Mouse (Mus musculus) forebrain, embryonic 10.5 days (tissue): ENCODE results near the gene Slc26a6. TPM values are rescaled to one million over a fixed set of nuclear protein-coding genes. Genes with fewer than 3 reads are reported as not detected.

ENCODE experiments used
- DNase-seq: peaks from one replicate; pipeline ENCODE4 v3.0.0-alpha.2; 2017; ENCODE audit warnings: low spot score; ENCODE audit errors: extremely low spot score
- H3K27ac ChIP-seq: fragments of 300-500 bp; sonication (generic); 2 replicates; pipeline ENCODE4 v1.5.1; 2016; ENCODE audit warnings: mild to moderate bottlenecking
- H3K27me3 ChIP-seq: fragments of 300-500 bp; sonication (generic); 2 replicates; pipeline ENCODE4 v1.6.1; 2016; ENCODE audit warnings: mild to moderate bottlenecking; ENCODE audit not compliant: poor library complexity, severe bottlenecking
- H3K36me3 ChIP-seq: fragments of 300-500 bp; sonication (generic); replicated peaks from 2 replicates; pipeline ENCODE4 v1.6.1; 2016; ENCODE audit warnings: mild to moderate bottlenecking, moderate library complexity
- H3K4me1 ChIP-seq: fragments of 300-500 bp; sonication (generic); 2 replicates; pipeline ENCODE4 v1.6.1; 2016
- H3K4me3 ChIP-seq: fragments of 300-500 bp; sonication (generic); 2 replicates; pipeline ENCODE4 v1.5.1; 2016; ENCODE audit warnings: mild to moderate bottlenecking, moderate library complexity
- H3K9me3 ChIP-seq: fragments of 300-500 bp; sonication (generic); 2 replicates; pipeline ENCODE4 v1.6.1; 2016; ENCODE audit warnings: mild to moderate bottlenecking, moderate library complexity
- WGBS: fragments of 180-500 bp; shearing (Covaris S2); methylation state at CpG from one replicate; pipeline ENCODE4 v1.1.7; 2016; 5-methylcytosine and 5-hydroxymethylcytosine counted together
- microRNA-seq: library from miRNA; unstranded; fragments of <30 nt; microRNA quantifications from one replicate; pipeline ENCODE4, GENCODE M21; 2017
- polyA plus RNA-seq: library from polyadenylated mRNA; unstranded; fragments of >200 nt; fragmentation: Nextera tagmentation; extraction: Ambion mirVana; gene quantifications from 2 replicates; pipeline ENCODE4 v1.2.1, GENCODE M21; 2016

The Slc26a6 gene
- polyA plus RNA-seq, 1 experiment from 2014 or later, result 11.6 TPM

DNA sequence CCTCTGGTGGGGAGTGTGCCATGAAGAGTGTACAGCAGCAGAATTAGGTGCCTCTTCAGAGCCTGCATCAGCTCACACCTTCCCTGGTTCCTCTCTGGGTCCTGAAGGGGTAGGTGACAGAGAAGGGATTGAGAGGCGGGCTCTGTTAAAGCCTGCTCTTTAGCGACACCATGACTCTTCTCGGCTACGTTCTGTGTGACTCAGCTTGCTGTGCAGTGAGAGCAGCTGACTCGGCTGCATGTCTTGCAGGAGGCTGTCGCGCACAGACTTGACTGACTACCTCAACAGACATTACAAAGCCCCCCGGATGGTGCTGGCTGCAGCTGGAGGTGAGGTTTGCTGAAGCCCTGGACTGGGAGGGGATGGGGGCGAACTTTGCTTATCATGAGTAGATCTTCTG lies 92.0 kb downstream of the Slc26a6 start:
- H3K4me1 ChIP-seq, result peaks cover 17% of the 10 kb centered on the region
- no peak overlapping the region for H3K4me3 ChIP-seq
- no peak overlapping the region for H3K27ac ChIP-seq
- 89% methylated on average over 9 of the region's 9 CpGs for WGBS
- H3K36me3 ChIP-seq, result peaks cover 98% of the 10 kb centered on the region
- no peaks in the 10 kb centered on the region for H3K27me3 ChIP-seq
- H3K9me3 ChIP-seq, result no peaks in the 10 kb centered on the region
- DNase-seq, result no peak

DNA sequence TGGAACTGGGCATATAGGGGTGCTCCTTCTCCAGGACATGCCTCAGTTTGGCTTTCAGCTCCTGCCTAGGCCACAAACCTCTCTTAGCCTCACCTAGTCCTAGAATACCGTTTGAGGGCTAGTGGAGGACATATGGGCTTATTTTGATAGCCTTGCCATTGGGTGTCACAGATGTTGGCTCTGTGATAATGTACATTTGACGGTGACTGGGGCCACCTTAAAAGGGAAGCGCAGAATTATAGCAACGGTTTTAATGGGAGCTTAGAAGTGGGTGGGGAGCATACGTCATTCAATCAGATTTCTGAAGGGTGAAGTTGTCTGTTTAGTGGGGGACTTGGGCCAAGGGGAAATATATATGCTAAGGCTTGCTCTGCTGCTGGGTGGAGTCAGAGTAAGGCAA lies 92.5 kb downstream of the Slc26a6 start:
- no peak overlapping the region for H3K4me3 ChIP-seq
- H3K4me1 ChIP-seq, result peaks cover 19% of the 10 kb centered on the region
- H3K27ac ChIP-seq, result no peak overlapping the region
- WGBS, result 92% methylated on average over 5 of the region's 5 CpGs
- peaks cover 98% of the 10 kb centered on the region for H3K36me3 ChIP-seq
- no peaks in the 10 kb centered on the region for H3K27me3 ChIP-seq
- DNase-seq, result no peak
- H3K9me3 ChIP-seq, result no peaks in the 10 kb centered on the region

- 82% methylated on average over 13 of the region's 13 CpGs for WGBS
- peaks cover 71% of the 10 kb centered on the region for H3K36me3 ChIP-seq
Measured at GRCm38 (mm10) chr9:108949231-108949966, 96.3 kb downstream of the Slc26a6 start.

GRCm38 (mm10) chr9:108949967-108950728 lies 97.1 kb downstream of the Slc26a6 start:
- Histone ChIP-seq H3K9me3 (no peaks in the 10 kb centered on the region), H3K4me3 (no peak overlapping the region), H3K4me1 (peaks cover 41% of the 10 kb centered on the region), H3K36me3 (peaks cover 64% of the 10 kb centered on the region), H3K27me3 (peaks cover 29% of the 10 kb centered on the region), H3K27ac (peak overlapping the region; percentile 74)
- no peak for DNase-seq
- WGBS, result 87% methylated on average over 9 of the region's 9 CpGs

More at GRCm38 (mm10) chr9:108949231-108949966, 96.3 kb downstream of the Slc26a6 start:
- Histone ChIP-seq H3K27ac (peak overlapping the region; percentile 74; the same call in 1 of the 2 replicates), H3K9me3 (no peaks in the 10 kb centered on the region), H3K4me3 (no peak overlapping the region), H3K27me3 (peaks cover 23% of the 10 kb centered on the region), H3K4me1 (peaks cover 38% of the 10 kb centered on the region)
- peak; percentile 37 for DNase-seq

GRCm38 (mm10) chr9:108953081-108953636 lies 100.1 kb downstream of the Slc26a6 start, which contains the start of gene Col7a1:
TSS of gene Col7a1 (plus strand) at chr9:108953586.
- Histone ChIP-seq H3K27ac (peak within 1 kb of the TSS; percentile 32; the same call in 1 of the 2 replicates), H3K4me3 (peak within 1 kb of the TSS; percentile 41), H3K9me3 (no peaks in the 10 kb centered on the region), H3K36me3 (peaks cover 33% of the 10 kb centered on the region), H3K27me3 (peaks cover 29% of the 10 kb centered on the region), H3K4me1 (peaks cover 44% of the 10 kb centered on the region)
- no peak for DNase-seq
- 10% methylated on average over 15 of the region's 15 CpGs for WGBS

DNA sequence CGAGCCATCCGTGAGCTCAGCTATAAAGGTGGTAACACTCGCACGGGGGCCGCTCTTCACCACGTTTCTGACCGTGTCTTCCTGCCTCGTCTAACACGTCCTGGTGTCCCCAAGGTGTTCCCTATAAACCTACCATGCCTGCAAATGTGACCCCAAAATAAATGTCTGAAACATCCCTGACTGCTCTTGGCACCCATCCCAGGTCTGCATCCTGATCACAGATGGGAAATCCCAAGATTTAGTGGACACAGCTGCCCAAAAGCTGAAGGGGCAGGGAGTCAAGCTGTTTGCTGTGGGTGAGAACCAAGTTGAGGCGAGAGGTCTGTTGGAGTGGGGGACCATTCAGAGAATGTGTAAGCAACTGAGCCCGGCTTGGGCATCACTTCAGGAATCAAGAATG lies 102.2 kb downstream of the Slc26a6 start:
- H3K4me3 ChIP-seq, result no peak overlapping the region
- peaks cover 13% of the 10 kb centered on the region for H3K36me3 ChIP-seq
- H3K27me3 ChIP-seq, result peaks cover 29% of the 10 kb centered on the region
- 94% methylated on average over 11 of the region's 11 CpGs for WGBS
- H3K9me3 ChIP-seq, result no peaks in the 10 kb centered on the region
- DNase-seq, result no peak
- no peak overlapping the region for H3K27ac ChIP-seq
- H3K4me1 ChIP-seq, result peaks cover 27% of the 10 kb centered on the region

DNA sequence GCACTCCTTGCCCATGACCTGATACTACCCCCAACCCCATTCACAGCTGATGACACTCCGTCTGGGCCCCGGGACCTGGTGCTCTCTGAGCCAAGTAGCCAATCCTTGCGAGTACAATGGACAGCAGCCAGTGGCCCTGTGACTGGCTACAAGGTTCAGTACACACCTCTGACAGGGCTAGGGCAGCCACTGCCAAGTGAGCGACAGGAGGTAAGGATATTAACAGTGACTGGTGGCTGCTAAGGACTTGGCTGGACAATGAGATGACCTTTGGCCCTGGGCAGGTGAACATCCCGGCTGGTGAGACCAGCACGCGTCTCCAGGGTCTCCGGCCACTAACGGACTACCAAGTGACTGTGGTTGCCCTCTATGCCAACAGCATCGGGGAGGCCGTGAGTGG lies 102.8 kb downstream of the Slc26a6 start:
- no peak for DNase-seq
- no peaks in the 10 kb centered on the region for H3K9me3 ChIP-seq
- H3K4me1 ChIP-seq, result peaks cover 25% of the 10 kb centered on the region
- peaks cover 29% of the 10 kb centered on the region for H3K27me3 ChIP-seq
- no peak overlapping the region for H3K27ac ChIP-seq
- 93% methylated on average over 11 of the region's 11 CpGs for WGBS
- no peak overlapping the region for H3K4me3 ChIP-seq
- peaks cover 7% of the 10 kb centered on the region for H3K36me3 ChIP-seq

Small RNAs within 50 kb of the gene (microRNA-seq; reads per million reads assigned to microRNA genes)
- gene Gm23156, result not detected

Other genes with a start within 250 kb of the Slc26a6 start
- gene Arih2, start 203.9 kb upstream of the Slc26a6 start, polyA plus RNA-seq, result 64.1 and 69.1 TPM in 2 replicates
- gene Slc25a20, start 191.2 kb upstream of the Slc26a6 start, polyA plus RNA-seq, result 33.1 and 35.8 TPM in 2 replicates
- gene Prkar2a, start 164.0 kb upstream of the Slc26a6 start, polyA plus RNA-seq, result 28.5 and 30.1 TPM in 2 replicates
- 78.3 and 89.3 TPM in 2 replicates for gene Ip6k2, start 69.5 kb upstream of the Slc26a6 start, polyA plus RNA-seq
- 14.1 and 18.8 TPM in 2 replicates for gene Nckipsd, start 44.9 kb upstream of the Slc26a6 start, polyA plus RNA-seq
- gene Celsr3, start 27.0 kb upstream of the Slc26a6 start, polyA plus RNA-seq, result 1.5 and 2.1 TPM in 2 replicates
- not detected in 2 replicates for gene Tmem89, start 61.3 kb downstream of the Slc26a6 start, polyA plus RNA-seq
- gene Uqcrc1, start 83.3 kb downstream of the Slc26a6 start, polyA plus RNA-seq, result 468 and 481 TPM in 2 replicates
- 1.5 and 2.3 TPM in 2 replicates for gene Col7a1, start 100.3 kb downstream of the Slc26a6 start, polyA plus RNA-seq
- gene Ucn2, start 132.7 kb downstream of the Slc26a6 start, polyA plus RNA-seq, result not detected in 2 replicates
- 10.5 and 12.4 TPM in 2 replicates for gene Pfkfb4, start 138.5 kb downstream of the Slc26a6 start, polyA plus RNA-seq
- 29.7 and 31.5 TPM in 2 replicates for gene Shisa5, start 185.3 kb downstream of the Slc26a6 start, polyA plus RNA-seq
- gene Trex1, start 206.5 kb downstream of the Slc26a6 start, polyA plus RNA-seq, result 7.6 and 9.1 TPM in 2 replicates
- gene Atrip, start 220.8 kb downstream of the Slc26a6 start, polyA plus RNA-seq, result 34.9 and 35.0 TPM in 2 replicates
- 13.3 and 14.7 TPM in 2 replicates for gene Ccdc51, start 229.2 kb downstream of the Slc26a6 start, polyA plus RNA-seq
- gene Tma7, start 229.3 kb downstream of the Slc26a6 start, polyA plus RNA-seq, result 793 and 804 TPM in 2 replicates
- 27.0 and 28.9 TPM in 2 replicates for gene Plxnb1, start 242.1 kb downstream of the Slc26a6 start, polyA plus RNA-seq